Mouse (Mus musculus) retina, postnatal 7 days (tissue): ENCODE measurements around the gene Atp5h.
"Not testable (repeated sequence)": the region's sequence is repeated elsewhere in the genome, so short reads cannot be mapped to it uniquely, and the experiment has no call there.

ENCODE experiments used
- DNase-seq: peaks from one replicate; pipeline ENCODE4 v3.0.0-alpha.2; 2012; ENCODE audit warnings: low read depth, low spot score

The Atp5h gene

GRCm38 (mm10) chr11:115398085-115398484, 21.7 kb downstream of the Atp5h start:
- no peak for DNase-seq

- DNase-seq = no peak
These were observed 25.9 kb downstream of the Atp5h start for GRCm38 (mm10) chr11:115393721-115394325.

GRCm38 (mm10) chr11:115391358-115391757, 28.4 kb downstream of the Atp5h start:
- no peak for DNase-seq

- not testable (repeated sequence) for DNase-seq
These were observed 32.9 kb downstream of the Atp5h start for GRCm38 (mm10) chr11:115386859-115387258.

GRCm38 (mm10) chr11:115384587-115384986, 35.2 kb downstream of the Atp5h start:
- DNase-seq = no peak

GRCm38 (mm10) chr11:115383701-115384474, 35.9 kb downstream of the Atp5h start:
- no peak for DNase-seq

- DNase-seq = no peak
These were observed 36.9 kb downstream of the Atp5h start for GRCm38 (mm10) chr11:115382891-115383290.

GRCm38 (mm10) chr11:115381743-115382539, 37.8 kb downstream of the Atp5h start, which contains the start of gene Cdr2l:
TSS of gene Cdr2l (plus strand) at chr11:115381916.
- peak; percentile 87 for DNase-seq

GRCm38 (mm10) chr11:115381276-115381675, 38.5 kb downstream of the Atp5h start:
- DNase-seq = no peak

GRCm38 (mm10) chr11:115377854-115378253, 41.9 kb downstream of the Atp5h start:
- DNase-seq = no peak

- no peak for DNase-seq
These were observed 42.5 kb downstream of the Atp5h start for GRCm38 (mm10) chr11:115377254-115377653.

GRCm38 (mm10) chr11:115376722-115377121, 43.0 kb downstream of the Atp5h start:
- no peak for DNase-seq

GRCm38 (mm10) chr11:115374695-115375425, 44.9 kb downstream of the Atp5h start:
- no peak for DNase-seq

- DNase-seq = no peak
These were observed 45.7 kb downstream of the Atp5h start for GRCm38 (mm10) chr11:115373805-115374694.

- no peak for DNase-seq
These were observed 47.0 kb downstream of the Atp5h start for GRCm38 (mm10) chr11:115372737-115373136.

GRCm38 (mm10) chr11:115372015-115372414, 47.7 kb downstream of the Atp5h start:
- no peak for DNase-seq

GRCm38 (mm10) chr11:115371354-115371753, 48.4 kb downstream of the Atp5h start:
- DNase-seq = no peak

GRCm38 (mm10) chr11:115370368-115370767, 49.4 kb downstream of the Atp5h start:
- no peak for DNase-seq

GRCm38 (mm10) chr11:115367395-115367944, 52.3 kb downstream of the Atp5h start, which contains the start of gene Hid1:
TSS of gene Hid1 (minus strand) at chr11:115367756.
- DNase-seq = no peak
